Mouse (Mus musculus) midbrain, embryonic 14.5 days (tissue): ENCODE measurements around the gene Slf2. TPM values are rescaled to one million over a fixed set of nuclear protein-coding genes. Genes with fewer than 3 reads are reported as not detected.
A peak's percentile ranks its signal among the peaks of the same experiment; 100 is the strongest.

ENCODE experiments used
- ATAC-seq: fragments of 200-750 bp; cut with Nextera tagmentation; 2 replicates; pipeline ENCODE4 v1.8.0; 2017; ENCODE audit warnings: moderate number of reproducible peaks, moderate library complexity; ENCODE audit not compliant: low FRiP score, low TSS enrichment
- DNase-seq: peaks from one replicate; pipeline ENCODE4 v3.0.0-alpha.2; 2015
- H3K27ac ChIP-seq: fragments of 300-500 bp; sonication (generic); replicated peaks from 2 replicates; pipeline ENCODE4 v1.5.1; 2014; ENCODE audit warnings: mild to moderate bottlenecking, low read depth, low read length, moderate library complexity
- H3K27me3 ChIP-seq: fragments of 300-500 bp; sonication (generic); 2 replicates; pipeline ENCODE4 v1.6.1; 2014; ENCODE audit warnings: low read length, control low read depth, mixed read lengths; ENCODE audit not compliant: control insufficient read depth, insufficient read depth
- H3K36me3 ChIP-seq: fragments of 300-500 bp; sonication (generic); 2 replicates; pipeline ENCODE4 v1.6.1; 2014; ENCODE audit warnings: low read length, control low read depth; ENCODE audit not compliant: control insufficient read depth, insufficient read depth
- H3K4me1 ChIP-seq: fragments of 300-500 bp; sonication (generic); 2 replicates; pipeline ENCODE4 v1.6.1; 2014; ENCODE audit warnings: mild to moderate bottlenecking, antibody characterized with exemption, low read length, control low read depth; ENCODE audit not compliant: control insufficient read depth, insufficient read depth
- H3K4me2 ChIP-seq: fragments of 300-500 bp; sonication (generic); 2 replicates; pipeline ENCODE4 v1.6.1; 2014; ENCODE audit warnings: mild to moderate bottlenecking, low read length, moderate library complexity
- H3K4me3 ChIP-seq: fragments of 300-500 bp; sonication (generic); replicated peaks from 2 replicates; pipeline ENCODE4 v1.5.1; 2014; ENCODE audit warnings: low read depth, low read length
- H3K9ac ChIP-seq: fragments of 300-500 bp; sonication (generic); replicated peaks from 2 replicates; pipeline ENCODE4 v1.6.1; 2014; ENCODE audit warnings: mild to moderate bottlenecking, low read length, moderate library complexity
- H3K9me3 ChIP-seq: fragments of 300-500 bp; sonication (generic); 2 replicates; pipeline ENCODE4 v1.6.1; 2016; ENCODE audit warnings: low read length, control low read depth, mixed read lengths; ENCODE audit not compliant: control insufficient read depth
- WGBS: fragments of 180-500 bp; shearing (Covaris S2); extraction: QIAGEN DNeasy Blood & Tissue Kit; methylation state at CpG from one replicate; pipeline ENCODE4 v1.1.7; 2014; 5-methylcytosine and 5-hydroxymethylcytosine counted together
- polyA plus RNA-seq: library from polyadenylated mRNA; unstranded; fragments of >200 nt; fragmentation: Nextera tagmentation; extraction: Ambion mirVana; gene quantifications from 2 replicates; pipeline ENCODE4 v1.2.1, GENCODE M21; 2014

Slf2 gene
- 31.0 and 37.4 TPM in 2 replicates for polyA plus RNA-seq

- H3K36me3 ChIP-seq, result peaks cover 11% of the 10 kb centered on the region
- no peaks in the 10 kb centered on the region for H3K9me3 ChIP-seq
- H3K4me1 ChIP-seq, result peaks cover 14% of the 10 kb centered on the region
- H3K27me3 ChIP-seq, result no peaks in the 10 kb centered on the region
- H3K4me2 ChIP-seq, result peak within 1 kb of the TSS; percentile 74
- under 1% methylated on average over 55 of the region's 55 CpGs for WGBS
- peak within 1 kb of the TSS; percentile 99 for H3K4me3 ChIP-seq
- peak within 1 kb of the TSS; percentile 82 for H3K27ac ChIP-seq
- ATAC-seq (peak; percentile 98), DNase-seq (peak; percentile 99)
- H3K9ac ChIP-seq, result peak within 1 kb of the TSS; percentile 76
Measured at GRCm38 (mm10) chr19:44930744-44931453, at the start of gene Slf2. Gene Slf2, plus strand, starts transcription at chr19:44931151.

- Histone ChIP-seq H3K36me3 (no peaks in the 10 kb centered on the region), H3K9ac (peak overlapping the region; percentile 53), H3K4me3 (peak overlapping the region; percentile 29), H3K4me1 (0 out of 2 replicates have a peak, but pooled peaks cover 10% of the 10 kb centered on the region), H3K4me2 (peak overlapping the region; percentile 64), H3K27me3 (peaks cover 57% of the 10 kb centered on the region), H3K9me3 (no peaks in the 10 kb centered on the region), H3K27ac (peak overlapping the region; percentile 37; the same call in 1 of the 2 replicates)
- peak; percentile 70; the same call in 1 of the 2 replicates for ATAC-seq
- DNase-seq, result peak; percentile 82
- WGBS, result 2% methylated on average over 31 of the region's 31 CpGs
Measured at GRCm38 (mm10) chr19:44882552-44883024, 48.4 kb upstream of the Slf2 start.

- ATAC-seq (no peak), DNase-seq (no peak)
- no peak overlapping the region for H3K9ac ChIP-seq
- no peak overlapping the region for H3K4me2 ChIP-seq
- 0 out of 2 replicates have a peak, but pooled peaks cover 10% of the 10 kb centered on the region for H3K4me1 ChIP-seq
- WGBS, result 29% methylated on average over 3 of the region's 3 CpGs
- H3K27me3 ChIP-seq, result peaks cover 67% of the 10 kb centered on the region
- H3K27ac ChIP-seq, result no peak overlapping the region
- no peak overlapping the region for H3K4me3 ChIP-seq
- no peaks in the 10 kb centered on the region for H3K36me3 ChIP-seq
- no peaks in the 10 kb centered on the region for H3K9me3 ChIP-seq
Measured at GRCm38 (mm10) chr19:44884331-44884730, 46.6 kb upstream of the Slf2 start.

- DNase-seq (no peak), ATAC-seq (no peak)
- H3K4me3 ChIP-seq, result no peak overlapping the region
- WGBS, result 21% methylated on average over 3 of the region's 3 CpGs
- no peak overlapping the region for H3K9ac ChIP-seq
- no peak overlapping the region for H3K4me2 ChIP-seq
- H3K4me1 ChIP-seq, result 0 out of 2 replicates have a peak, but pooled peaks cover 10% of the 10 kb centered on the region
- peaks cover 77% of the 10 kb centered on the region for H3K27me3 ChIP-seq
- H3K9me3 ChIP-seq, result no peaks in the 10 kb centered on the region
- no peaks in the 10 kb centered on the region for H3K36me3 ChIP-seq
- no peak overlapping the region for H3K27ac ChIP-seq
Measured at GRCm38 (mm10) chr19:44886475-44886874, 44.5 kb upstream of the Slf2 start.

GRCm38 (mm10) chr19:44887679-44888235 is 43.2 kb upstream of the Slf2 start:
- H3K4me1 ChIP-seq, result 0 out of 2 replicates have a peak, but pooled peaks cover 1% of the 10 kb centered on the region
- WGBS, result 16% methylated on average over 7 of the region's 7 CpGs
- H3K9me3 ChIP-seq, result no peaks in the 10 kb centered on the region
- peak; percentile 78 for DNase-seq
- no peak overlapping the region for H3K9ac ChIP-seq
- no peak overlapping the region for H3K4me3 ChIP-seq
- H3K4me2 ChIP-seq, result no peak overlapping the region
- no peak for ATAC-seq
- no peaks in the 10 kb centered on the region for H3K36me3 ChIP-seq
- no peak overlapping the region for H3K27ac ChIP-seq
- peaks cover 80% of the 10 kb centered on the region for H3K27me3 ChIP-seq

- H3K9ac ChIP-seq, result no peak overlapping the region
- no peak overlapping the region for H3K27ac ChIP-seq
- no peaks in the 10 kb centered on the region for H3K36me3 ChIP-seq
- ATAC-seq (no peak), DNase-seq (no peak)
- H3K27me3 ChIP-seq, result peaks cover 83% of the 10 kb centered on the region
- H3K4me1 ChIP-seq, result no peaks in the 10 kb centered on the region
- no peak overlapping the region for H3K4me3 ChIP-seq
- no peak overlapping the region for H3K4me2 ChIP-seq
- no peaks in the 10 kb centered on the region for H3K9me3 ChIP-seq
- 6% methylated on average over 6 of the region's 6 CpGs for WGBS
Measured at GRCm38 (mm10) chr19:44889548-44889947, 41.4 kb upstream of the Slf2 start.

- Histone ChIP-seq H3K27me3 (peaks cover 76% of the 10 kb centered on the region), H3K9me3 (no peaks in the 10 kb centered on the region), H3K9ac (no peak overlapping the region), H3K4me2 (no peak overlapping the region), H3K4me1 (no peaks in the 10 kb centered on the region), H3K27ac (no peak overlapping the region), H3K4me3 (no peak overlapping the region), H3K36me3 (no peaks in the 10 kb centered on the region)
- 46% methylated on average over 15 of the region's 15 CpGs for WGBS
- no peak for ATAC-seq
- no peak for DNase-seq
Measured at GRCm38 (mm10) chr19:44891446-44891845, 39.5 kb upstream of the Slf2 start.

- Histone ChIP-seq H3K27me3 (peaks cover 66% of the 10 kb centered on the region), H3K9ac (no peak overlapping the region), H3K4me3 (no peak overlapping the region), H3K4me2 (no peak overlapping the region), H3K9me3 (no peaks in the 10 kb centered on the region), H3K4me1 (no peaks in the 10 kb centered on the region), H3K36me3 (no peaks in the 10 kb centered on the region), H3K27ac (no peak overlapping the region)
- DNase-seq (peak; percentile 43), ATAC-seq (no peak)
- 44% methylated on average over 19 of the region's 19 CpGs for WGBS
Measured at GRCm38 (mm10) chr19:44893231-44893871, 37.6 kb upstream of the Slf2 start.
